Mouse (Mus musculus) forebrain, embryonic 16.5 days (tissue): ENCODE data around the gene Ros1. TPM values are rescaled to one million over a fixed set of nuclear protein-coding genes. Genes with fewer than 3 reads are reported as not detected.
A peak's percentile ranks its signal among the peaks of the same experiment; 100 is the strongest.

Source experiments
- ATAC-seq: fragments of 200-750 bp; cut with Nextera tagmentation; 2 replicates; pipeline ENCODE4 v1.8.0; 2017; ENCODE audit warnings: mild to moderate bottlenecking, moderate library complexity
- H3K27ac ChIP-seq: fragments of 300-500 bp; sonication (generic); 2 replicates; pipeline ENCODE4 v1.5.1; 2014; ENCODE audit warnings: low read length, control low read depth
- H3K27me3 ChIP-seq: fragments of 300-500 bp; sonication (generic); replicated peaks from 2 replicates; pipeline ENCODE4 v1.6.1; 2014; ENCODE audit warnings: low read length; ENCODE audit not compliant: control insufficient read depth, insufficient read depth
- H3K36me3 ChIP-seq: fragments of 300-500 bp; sonication (generic); 2 replicates; pipeline ENCODE4 v1.6.1; 2014; ENCODE audit not compliant: control insufficient read depth, insufficient read depth
- H3K4me1 ChIP-seq: fragments of 300-500 bp; sonication (generic); replicated peaks from 2 replicates; pipeline ENCODE4 v1.6.1; 2014; ENCODE audit warnings: low read length; ENCODE audit not compliant: control insufficient read depth, insufficient read depth
- H3K4me2 ChIP-seq: fragments of 300-500 bp; sonication (generic); 2 replicates; pipeline ENCODE4 v1.6.1; 2014; ENCODE audit warnings: mild to moderate bottlenecking, low read length, control low read depth
- H3K4me3 ChIP-seq: fragments of 300-500 bp; sonication (generic); replicated peaks from 2 replicates; pipeline ENCODE4 v1.5.1; 2014; ENCODE audit warnings: mild to moderate bottlenecking, low read length, control low read depth
- H3K9ac ChIP-seq: fragments of 300-500 bp; sonication (generic); replicated peaks from 2 replicates; pipeline ENCODE4 v1.6.1; 2014; ENCODE audit warnings: low read depth, low read length, control low read depth
- H3K9me3 ChIP-seq: fragments of 300-500 bp; sonication (generic); 2 replicates; pipeline ENCODE4 v1.6.1; 2016; ENCODE audit warnings: low read length; ENCODE audit not compliant: control insufficient read depth
- WGBS: fragments of 180-500 bp; shearing (Covaris S2); extraction: QIAGEN DNeasy Blood & Tissue Kit; methylation state at CpG from one replicate; pipeline ENCODE4 v1.1.7; 2014; 5-methylcytosine and 5-hydroxymethylcytosine counted together
- polyA plus RNA-seq: library from polyadenylated mRNA; unstranded; fragments of >200 nt; fragmentation: Nextera tagmentation; extraction: Ambion mirVana; gene quantifications from 2 replicates; pipeline ENCODE4 v1.2.1, GENCODE M21; 2015

Gene Ros1
- polyA plus RNA-seq, 1 experiment from 2014 or later: not detected

DNA sequence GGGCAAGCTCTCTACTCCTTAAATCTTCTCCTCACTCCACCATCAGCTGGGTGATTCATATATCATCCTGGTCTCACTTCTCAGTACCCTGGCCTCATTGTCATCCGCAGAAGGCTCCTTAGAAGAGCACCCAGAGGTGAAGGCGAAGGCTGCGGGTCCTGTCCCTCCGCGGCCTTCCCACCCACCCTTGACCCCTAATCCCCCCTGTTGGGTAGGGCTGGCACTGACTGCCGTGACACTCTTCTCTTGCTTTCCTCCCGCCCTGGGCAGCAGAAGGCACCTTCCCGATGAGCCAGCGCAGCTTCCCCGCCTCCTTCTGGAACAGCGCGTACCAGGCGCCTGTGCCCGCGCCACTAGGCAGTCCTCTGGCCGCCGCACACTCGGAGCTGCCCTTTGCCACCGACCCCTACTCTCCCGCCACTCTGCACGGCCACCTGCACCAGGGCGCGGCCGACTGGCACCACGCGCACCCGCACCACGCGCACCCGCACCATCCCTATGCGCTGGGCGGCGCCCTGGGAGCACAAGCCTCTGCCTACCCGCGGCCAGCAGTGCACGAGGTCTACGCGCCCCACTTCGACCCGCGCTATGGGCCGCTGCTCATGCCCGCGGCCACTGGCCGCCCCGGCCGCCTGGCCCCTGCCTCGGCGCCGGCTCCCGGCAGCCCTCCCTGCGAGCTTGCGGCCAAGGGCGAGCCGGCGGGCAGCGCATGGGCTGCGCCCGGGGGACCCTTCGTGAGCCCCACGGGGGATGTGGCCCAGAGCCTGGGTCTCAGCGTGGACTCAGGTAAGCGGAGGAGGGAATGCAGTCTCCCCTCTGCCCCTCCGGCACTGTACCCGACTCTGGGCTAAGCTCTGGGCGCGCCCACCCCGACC, 167.6 kb downstream of the Ros1 start:
- peak; percentile 70 for ATAC-seq
- no peaks in the 10 kb centered on the region for H3K36me3 ChIP-seq
- peak overlapping the region; percentile 40 for H3K4me3 ChIP-seq
- H3K27ac ChIP-seq: no peak overlapping the region
- peaks cover 65% of the 10 kb centered on the region for H3K27me3 ChIP-seq
- peak overlapping the region; percentile 31; the same call in 1 of the 2 replicates for H3K9ac ChIP-seq
- H3K9me3 ChIP-seq: no peaks in the 10 kb centered on the region
- peaks cover 19% of the 10 kb centered on the region for H3K4me1 ChIP-seq
- peak overlapping the region; percentile 75 for H3K4me2 ChIP-seq
- WGBS: 2% methylated on average over 68 of the region's 68 CpGs

DNA sequence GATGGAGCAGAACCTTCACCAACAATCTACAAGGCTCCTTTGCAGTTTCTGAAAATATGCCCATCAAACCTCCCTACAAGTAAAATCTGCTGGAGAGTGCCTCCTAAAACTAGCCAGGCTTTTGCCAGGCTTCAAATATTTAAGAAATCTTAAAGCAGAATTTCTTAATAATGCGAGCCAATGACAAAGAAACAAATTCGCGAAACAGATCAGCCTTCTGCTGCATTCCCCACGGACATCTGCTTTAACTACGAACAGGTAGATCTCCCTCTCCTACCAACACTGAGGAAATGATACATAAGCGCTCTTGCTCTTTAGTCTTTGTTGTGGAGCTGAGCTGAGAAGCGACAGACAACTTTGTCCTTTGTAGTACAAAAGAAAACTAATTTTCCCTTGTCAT, 169.2 kb downstream of the Ros1 start:
- ATAC-seq: no peak
- 11% methylated on average over 7 of the region's 7 CpGs for WGBS
- no peaks in the 10 kb centered on the region for H3K36me3 ChIP-seq
- H3K4me1 ChIP-seq: peaks cover 27% of the 10 kb centered on the region
- no peak overlapping the region for H3K9ac ChIP-seq
- peaks cover 69% of the 10 kb centered on the region for H3K27me3 ChIP-seq
- no peak overlapping the region for H3K4me2 ChIP-seq
- no peak overlapping the region for H3K4me3 ChIP-seq
- H3K27ac ChIP-seq: no peak overlapping the region
- no peaks in the 10 kb centered on the region for H3K9me3 ChIP-seq

DNA sequence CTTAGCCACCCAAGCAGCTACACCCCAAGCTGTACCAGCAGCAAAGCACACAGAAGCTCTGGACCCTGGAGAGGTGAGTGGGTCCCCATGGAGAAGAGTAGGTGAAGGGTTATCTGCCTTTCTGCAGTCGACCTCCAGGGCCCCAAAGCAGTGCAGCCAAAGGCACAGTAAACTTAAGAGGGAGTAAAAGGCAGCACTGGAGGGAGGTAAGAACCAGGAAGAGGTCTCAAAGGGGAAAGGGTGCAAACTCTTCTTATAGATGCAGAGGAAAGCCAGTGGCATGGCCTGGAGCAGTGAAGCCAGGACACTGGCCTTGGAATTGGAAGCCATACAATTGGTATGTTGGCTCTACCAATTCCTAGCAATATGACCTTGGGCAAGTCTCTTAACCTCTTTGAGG, 169.8 kb downstream of the Ros1 start:
- Histone ChIP-seq H3K9ac (no peak overlapping the region), H3K9me3 (no peaks in the 10 kb centered on the region), H3K4me2 (no peak overlapping the region), H3K27ac (no peak overlapping the region), H3K4me3 (no peak overlapping the region), H3K36me3 (no peaks in the 10 kb centered on the region), H3K4me1 (peaks cover 27% of the 10 kb centered on the region), H3K27me3 (peaks cover 71% of the 10 kb centered on the region)
- 0% methylated on average over 1 of the region's 1 CpGs for WGBS
- no peak for ATAC-seq

DNA sequence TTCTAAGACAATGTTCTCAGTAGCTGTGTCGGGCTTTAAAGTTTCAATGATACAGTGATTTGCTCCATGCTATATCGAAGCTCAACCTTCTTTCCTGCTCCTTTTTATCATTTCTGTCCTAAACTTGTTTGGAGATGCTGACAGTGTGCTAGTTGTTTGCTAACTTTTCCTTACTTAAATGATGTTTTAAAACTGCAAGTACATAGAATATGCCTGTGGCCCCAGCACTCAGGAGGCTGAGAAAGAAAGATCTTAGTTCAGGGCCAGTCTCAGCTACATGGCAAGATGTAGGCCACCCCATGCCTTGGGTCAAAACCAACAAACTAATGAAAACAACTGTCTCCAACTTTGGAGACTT, 171.0 kb downstream of the Ros1 start:
- no peaks in the 10 kb centered on the region for H3K36me3 ChIP-seq
- H3K9ac ChIP-seq: no peak overlapping the region
- no peak overlapping the region for H3K27ac ChIP-seq
- no peak for ATAC-seq
- H3K4me3 ChIP-seq: no peak overlapping the region
- H3K9me3 ChIP-seq: no peaks in the 10 kb centered on the region
- peaks cover 69% of the 10 kb centered on the region for H3K27me3 ChIP-seq
- peaks cover 27% of the 10 kb centered on the region for H3K4me1 ChIP-seq
- H3K4me2 ChIP-seq: no peak overlapping the region
- 17% methylated on average over 2 of the region's 2 CpGs for WGBS

DNA sequence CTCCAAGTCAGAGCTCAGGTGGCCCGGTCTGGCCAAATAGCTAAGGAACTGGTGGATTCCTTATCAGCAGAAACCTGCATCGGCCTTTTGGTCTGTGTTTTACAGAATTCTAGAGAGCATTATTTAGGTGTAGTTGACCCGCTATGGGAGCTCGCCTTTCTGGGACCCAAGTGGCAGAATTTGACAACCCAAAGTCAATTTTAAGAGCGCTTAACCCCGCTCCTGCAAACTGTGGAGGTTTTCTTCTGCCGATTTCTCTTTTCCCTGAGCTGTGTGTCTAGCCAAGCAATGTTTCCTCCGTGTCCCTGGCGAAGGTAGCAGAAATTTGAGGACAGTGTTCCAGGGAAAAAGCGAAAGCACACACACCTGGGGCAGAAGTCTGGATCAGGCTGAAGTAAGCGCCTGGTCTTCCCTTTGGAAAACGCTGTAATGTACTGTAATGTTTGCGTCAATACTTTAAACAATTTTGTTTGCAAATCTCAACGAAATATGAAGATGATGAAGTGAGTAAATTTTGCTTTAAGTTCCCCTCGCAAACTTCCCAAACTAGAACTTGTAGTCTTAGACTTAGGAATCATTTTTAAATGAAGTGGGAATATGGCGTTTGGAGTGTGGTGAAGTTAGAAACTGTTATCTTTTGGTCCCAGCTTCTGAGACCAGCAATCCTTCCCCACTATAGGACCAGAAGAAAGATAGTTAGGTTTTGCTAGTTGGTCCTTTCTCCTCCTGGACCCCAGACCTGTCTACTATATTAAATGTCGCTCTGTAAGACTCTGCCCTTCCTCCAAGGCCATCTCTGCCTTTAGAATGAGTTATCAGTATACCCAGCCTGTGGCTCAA, 171.6 kb downstream of the Ros1 start:
- H3K4me2 ChIP-seq: peak overlapping the region; percentile 99
- no peak for ATAC-seq
- no peak overlapping the region for H3K27ac ChIP-seq
- WGBS: 4% methylated on average over 17 of the region's 17 CpGs
- H3K36me3 ChIP-seq: no peaks in the 10 kb centered on the region
- peaks cover 27% of the 10 kb centered on the region for H3K4me1 ChIP-seq
- H3K27me3 ChIP-seq: peaks cover 66% of the 10 kb centered on the region
- H3K9me3 ChIP-seq: no peaks in the 10 kb centered on the region
- H3K4me3 ChIP-seq: peak overlapping the region; percentile 64
- H3K9ac ChIP-seq: no peak overlapping the region

DNA sequence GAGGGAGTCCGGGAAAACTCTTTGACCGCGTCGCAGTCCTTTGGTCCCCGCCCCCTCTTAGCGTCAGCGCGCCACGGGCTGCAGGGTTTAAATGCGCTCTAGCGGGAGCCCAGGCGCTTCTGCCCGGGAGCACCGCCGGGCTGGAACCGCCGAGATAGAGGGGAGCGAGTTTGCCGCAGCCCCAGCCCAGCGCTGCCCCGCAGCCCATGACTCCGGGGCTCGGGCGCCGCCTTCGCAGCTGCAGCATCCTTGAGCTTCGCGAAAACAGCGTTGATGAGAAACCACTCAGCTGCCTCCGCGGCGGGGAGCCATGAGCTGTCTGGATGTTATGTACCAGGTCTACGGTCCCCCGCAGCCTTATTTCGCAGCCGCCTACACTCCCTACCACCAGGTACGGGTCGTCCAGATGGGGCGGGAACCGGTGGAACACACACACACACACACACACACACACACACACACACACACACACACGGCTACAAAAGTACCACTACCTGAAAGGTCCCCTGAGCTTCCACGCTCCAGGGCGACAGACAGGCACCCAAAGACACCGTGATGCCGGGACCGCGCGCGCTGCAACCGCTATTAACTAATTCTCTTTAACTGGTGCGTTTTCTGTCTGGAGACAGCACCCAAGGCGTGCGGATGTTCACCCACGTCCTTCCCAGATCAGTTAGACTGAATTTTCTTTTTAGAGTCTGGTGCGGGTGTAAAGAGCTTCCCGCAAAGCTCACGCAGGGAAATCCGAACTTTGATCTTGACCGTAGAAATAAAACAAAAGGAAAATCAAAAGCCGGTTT, 172.4 kb downstream of the Ros1 start, which contains the start of gene Vgll2:
Gene Vgll2, plus strand, starts transcription at position 90 of the 800 bp plus-strand sequence.
- WGBS: under 1% methylated on average over 60 of the region's 60 CpGs
- Histone ChIP-seq H3K4me3 (peak within 1 kb of the TSS; percentile 64), H3K27me3 (peaks cover 60% of the 10 kb centered on the region), H3K36me3 (no peaks in the 10 kb centered on the region), H3K9me3 (no peaks in the 10 kb centered on the region), H3K9ac (peak within 1 kb of the TSS; percentile 56), H3K27ac (no peak within 1 kb of the TSS), H3K4me2 (peak within 1 kb of the TSS; percentile 99), H3K4me1 (peaks cover 23% of the 10 kb centered on the region)
- peak; percentile 92 for ATAC-seq

DNA sequence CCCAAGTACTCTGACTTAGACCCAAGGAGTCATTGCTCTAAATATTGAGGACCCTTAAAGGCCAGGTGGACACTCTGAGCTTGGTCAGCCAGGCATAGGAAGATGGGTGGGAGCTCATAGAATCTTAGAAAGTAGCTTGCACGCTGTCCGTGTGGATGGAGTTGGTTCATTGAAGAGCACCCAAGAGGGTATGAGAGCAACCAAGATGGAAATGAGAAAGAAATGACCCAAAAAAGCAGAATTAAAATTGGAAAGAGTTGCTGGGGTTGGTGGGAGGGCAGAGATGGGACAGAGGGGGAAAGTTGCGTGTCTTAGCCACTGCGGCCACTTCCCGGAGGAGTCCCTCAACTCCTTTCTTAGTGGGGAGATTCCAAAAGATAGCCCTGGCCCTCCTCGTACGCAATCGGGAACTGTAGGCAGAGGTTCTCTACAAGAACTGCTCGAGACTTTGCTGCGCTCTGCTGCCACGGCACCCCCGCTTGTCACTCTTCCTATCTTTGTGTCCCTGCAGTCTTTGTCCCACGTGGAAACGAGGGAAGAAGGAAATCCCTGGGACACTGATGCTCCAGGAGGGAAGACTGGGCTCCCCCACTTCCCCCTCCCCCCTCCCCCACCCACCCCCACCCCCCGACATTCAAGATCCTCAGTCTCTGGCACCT, 173.2 kb downstream of the Ros1 start:
- H3K36me3 ChIP-seq: no peaks in the 10 kb centered on the region
- under 1% methylated on average over 14 of the region's 15 CpGs for WGBS

DNA sequence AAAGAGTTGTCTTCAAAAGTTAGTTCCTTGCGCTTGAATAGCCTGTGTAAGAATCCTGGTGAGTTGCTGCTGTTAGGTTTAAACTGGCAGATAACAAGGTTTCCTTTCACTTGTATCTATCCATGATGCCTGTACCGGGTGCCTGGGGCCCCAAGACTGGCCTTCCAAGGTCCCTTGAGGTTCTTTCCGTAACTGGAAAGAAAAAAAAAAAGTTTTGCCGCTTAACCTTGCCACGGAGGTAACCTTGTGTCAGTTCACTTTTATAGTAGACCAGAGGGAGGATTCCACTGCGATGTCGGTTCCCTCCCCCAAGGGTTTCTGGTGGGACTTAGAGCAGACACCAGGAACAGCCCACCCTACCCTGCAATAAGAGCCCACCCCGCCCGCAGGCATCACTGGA, 173.8 kb downstream of the Ros1 start:
- 2% methylated on average over 9 of the region's 9 CpGs for WGBS
- Histone ChIP-seq H3K4me2 (no peak overlapping the region), H3K4me3 (no peak overlapping the region)

More for the DNA sequence above, 173.2 kb downstream of the Ros1 start:
- peaks cover 57% of the 10 kb centered on the region for H3K27me3 ChIP-seq
- H3K9me3 ChIP-seq: no peaks in the 10 kb centered on the region
- H3K27ac ChIP-seq: no peak overlapping the region
- peak; percentile 67 for ATAC-seq
- H3K4me3 ChIP-seq: peak overlapping the region; percentile 64
- H3K4me2 ChIP-seq: peak overlapping the region; percentile 99
- H3K9ac ChIP-seq: no peak overlapping the region
- H3K4me1 ChIP-seq: peaks cover 18% of the 10 kb centered on the region

More for the DNA sequence above, 173.8 kb downstream of the Ros1 start:
- Histone ChIP-seq H3K27me3 (peaks cover 53% of the 10 kb centered on the region), H3K9me3 (no peaks in the 10 kb centered on the region), H3K9ac (no peak overlapping the region), H3K27ac (no peak overlapping the region), H3K4me1 (peaks cover 18% of the 10 kb centered on the region), H3K36me3 (no peaks in the 10 kb centered on the region)
- ATAC-seq: no peak
